Mouse (Mus musculus) C2C12 (cell line): ENCODE data around the gene Slc28a1.

Experiments used
- CEBPB ChIP-seq: IDR thresholded peaks from one replicate; pipeline ENCODE4 v1.6.1; 2011; ENCODE audit warnings: low read depth, mild to moderate bottlenecking, control low read depth, moderate library complexity
- CTCF ChIP-seq: IDR thresholded peaks from one replicate; pipeline ENCODE4 v1.5.1; 2011; ENCODE audit not compliant: control insufficient read depth, insufficient read depth, insufficient read length
- FOSL1 ChIP-seq: IDR thresholded peaks from one replicate; pipeline ENCODE4 v1.8.0; 2011; ENCODE audit warnings: mild to moderate bottlenecking, low read length; ENCODE audit not compliant: poor library complexity, insufficient read depth, severe bottlenecking
- MAX ChIP-seq: IDR thresholded peaks from one replicate; pipeline ENCODE4 v1.6.1; 2011; ENCODE audit warnings: mild to moderate bottlenecking, control low read depth
- MYOD1 ChIP-seq: IDR thresholded peaks from one replicate; pipeline ENCODE4 v1.6.1; 2011; ENCODE audit warnings: low read depth; ENCODE audit not compliant: control insufficient read depth, insufficient read length
- USF1 ChIP-seq: IDR thresholded peaks from one replicate; pipeline ENCODE4 v1.6.1; 2011; ENCODE audit warnings: low read depth, mild to moderate bottlenecking, control low read depth, moderate library complexity

GRCm38 (mm10) chr7:81112686-81113360 lies 1.8 kb upstream of the Slc28a1 start:
- TF ChIP-seq CTCF (no peak), MYOD1 (no peak), MAX (no peak), CEBPB (no peak), USF1 (no peak), FOSL1 (no peak)
